Mouse (Mus musculus) frontal cortex, postnatal 14 days (tissue): ENCODE measurements around the gene Dennd4a.

Experiments used
- DNase-seq, 2 experiments: peaks; one replicate each; pipeline ENCODE4 v3.0.0; 2022; ENCODE audit warnings: low spot score in 2 of 2

Dennd4a gene

DNA sequence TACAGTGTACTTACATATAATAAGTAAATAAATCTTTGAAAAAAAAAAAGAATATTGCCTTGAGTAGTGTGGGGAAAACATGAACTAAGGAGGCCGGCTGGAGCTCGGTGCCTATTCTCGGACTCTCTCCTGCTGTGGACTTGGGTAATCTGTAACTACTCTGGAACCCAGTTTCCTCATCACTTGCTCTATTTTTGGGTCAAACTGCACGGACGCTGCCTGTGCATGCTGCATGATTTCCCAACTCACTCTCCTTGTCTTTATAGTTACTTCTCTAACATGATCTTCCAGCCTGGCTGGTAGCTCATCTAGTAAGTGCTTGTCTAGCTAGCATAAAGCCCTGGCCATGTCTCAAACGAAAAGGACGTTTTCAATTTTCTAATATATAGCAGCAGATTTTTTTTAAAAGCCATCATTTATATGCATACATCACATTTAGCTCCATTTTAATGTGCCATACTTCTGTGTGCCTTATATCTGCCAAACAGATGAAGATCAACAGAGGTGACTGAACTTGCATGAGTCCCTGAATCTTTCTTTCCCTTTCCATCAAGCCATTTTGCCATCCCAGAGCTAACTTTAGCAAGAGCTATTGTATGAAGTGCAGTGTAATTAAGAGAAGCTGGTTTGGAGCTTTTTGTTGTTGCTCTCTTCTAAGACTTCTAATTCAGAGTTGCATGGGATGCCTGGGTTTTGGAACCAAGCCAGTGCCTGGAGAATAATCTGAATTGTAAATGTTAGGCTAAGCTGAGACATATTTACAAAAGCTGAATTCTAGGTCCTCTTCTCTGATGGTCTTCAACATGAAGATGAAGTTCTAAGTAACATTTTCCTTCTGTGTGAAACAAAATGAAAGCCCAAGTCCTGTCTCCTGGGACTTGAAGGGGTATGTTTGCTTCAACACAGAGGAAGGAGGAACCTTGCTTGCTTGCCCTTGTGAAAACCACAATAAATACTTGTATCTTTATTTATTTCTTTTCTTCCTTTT lies 20.2 kb upstream of the Dennd4a start:
- DNase-seq: no peak

DNA sequence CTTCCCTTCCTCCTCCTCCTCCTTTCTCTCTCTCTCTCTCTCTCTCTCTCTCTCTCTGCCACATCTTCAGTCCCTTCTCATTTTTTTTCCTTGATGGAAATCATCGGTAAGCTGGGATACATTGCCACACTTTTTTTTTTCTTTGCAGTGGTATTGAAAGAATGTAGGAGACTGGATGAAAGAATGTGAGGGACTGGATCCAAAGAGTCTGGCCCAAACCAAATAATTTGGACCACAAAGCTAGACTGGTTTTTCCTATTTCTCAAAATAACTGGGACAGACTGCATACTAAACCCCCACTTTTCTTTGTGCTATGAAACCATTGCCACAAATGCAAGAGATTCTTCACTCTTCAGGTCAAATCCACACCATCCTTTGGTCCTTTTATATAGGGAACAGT lies 19.5 kb upstream of the Dennd4a start:
- no peak for DNase-seq

DNA sequence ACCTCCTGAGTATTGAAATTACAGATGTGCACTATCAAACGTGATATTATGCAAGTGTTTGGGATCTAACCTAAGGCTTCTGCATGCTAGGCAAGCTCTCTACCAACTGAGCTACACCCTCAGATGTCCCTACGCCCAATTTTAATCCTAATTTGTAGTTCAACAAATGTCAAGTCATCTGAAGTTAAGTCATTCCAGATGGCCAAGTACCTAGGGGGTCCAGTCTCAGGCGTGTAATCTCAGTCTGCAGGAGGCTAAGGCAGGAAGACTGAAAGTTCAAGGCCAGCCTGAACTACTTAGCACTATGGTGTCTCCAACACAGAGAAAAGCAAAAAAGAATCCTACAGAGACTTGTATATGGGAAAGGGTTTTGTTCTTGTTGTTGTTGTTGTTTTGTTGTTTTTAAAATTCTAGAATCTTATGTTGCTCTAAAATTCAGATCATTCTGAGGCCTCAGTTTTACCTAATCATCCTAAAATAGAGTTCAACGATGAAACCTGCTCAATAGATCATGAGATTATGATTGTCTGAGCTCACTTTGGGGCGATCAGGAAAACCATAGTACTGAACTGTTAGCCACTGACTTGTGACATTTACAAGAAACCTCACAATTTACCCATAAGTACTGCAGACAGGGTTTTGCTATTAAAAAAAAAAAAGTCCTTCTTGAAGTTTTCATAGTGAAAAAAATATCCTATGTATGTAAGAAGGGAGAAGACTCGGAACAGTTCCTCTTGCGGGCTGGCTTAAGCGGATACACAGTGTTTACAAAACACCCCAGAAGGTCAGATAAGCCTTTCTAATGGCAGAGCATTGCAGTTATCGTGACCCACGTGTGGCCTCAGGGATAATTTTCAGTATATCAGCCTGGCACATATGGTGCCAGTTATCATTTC lies 18.5 kb upstream of the Dennd4a start:
- DNase-seq: no peak

DNA sequence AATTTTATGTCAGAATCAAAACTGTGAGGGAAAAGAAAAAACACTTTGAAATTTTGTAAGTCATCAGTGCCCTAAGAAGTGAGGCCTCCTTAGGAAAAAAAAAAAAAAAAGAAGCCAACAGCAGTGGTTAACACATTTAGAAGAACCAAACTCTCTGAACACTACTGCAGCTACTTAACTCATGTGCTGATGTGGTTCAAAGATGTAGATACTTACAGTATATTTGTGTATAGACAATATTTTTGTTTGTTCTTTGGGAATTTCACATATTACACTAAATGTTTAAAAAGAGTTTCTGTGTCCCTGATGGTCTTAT lies 17.9 kb upstream of the Dennd4a start:
- DNase-seq: no peak

DNA sequence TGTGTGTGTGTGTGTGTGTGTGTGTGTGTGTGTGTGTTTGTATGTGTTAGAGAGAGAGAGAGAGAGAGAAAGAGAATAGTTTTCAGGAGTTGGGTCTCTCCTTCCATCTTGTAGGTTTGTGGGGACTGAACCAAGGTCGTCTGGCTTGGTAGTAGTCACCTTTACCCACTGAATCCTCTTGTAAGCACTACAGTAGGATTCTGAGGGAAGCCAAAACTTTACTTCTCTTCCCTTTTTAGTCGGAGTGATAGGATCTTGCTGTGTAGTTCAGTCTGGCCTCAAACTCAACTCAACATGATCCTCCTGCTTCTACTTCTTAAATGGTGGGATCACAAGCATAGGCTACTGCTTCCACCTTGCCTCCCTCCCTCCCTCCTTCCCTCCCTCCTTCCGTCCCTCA lies 17.3 kb upstream of the Dennd4a start:
- DNase-seq: no peak

DNA sequence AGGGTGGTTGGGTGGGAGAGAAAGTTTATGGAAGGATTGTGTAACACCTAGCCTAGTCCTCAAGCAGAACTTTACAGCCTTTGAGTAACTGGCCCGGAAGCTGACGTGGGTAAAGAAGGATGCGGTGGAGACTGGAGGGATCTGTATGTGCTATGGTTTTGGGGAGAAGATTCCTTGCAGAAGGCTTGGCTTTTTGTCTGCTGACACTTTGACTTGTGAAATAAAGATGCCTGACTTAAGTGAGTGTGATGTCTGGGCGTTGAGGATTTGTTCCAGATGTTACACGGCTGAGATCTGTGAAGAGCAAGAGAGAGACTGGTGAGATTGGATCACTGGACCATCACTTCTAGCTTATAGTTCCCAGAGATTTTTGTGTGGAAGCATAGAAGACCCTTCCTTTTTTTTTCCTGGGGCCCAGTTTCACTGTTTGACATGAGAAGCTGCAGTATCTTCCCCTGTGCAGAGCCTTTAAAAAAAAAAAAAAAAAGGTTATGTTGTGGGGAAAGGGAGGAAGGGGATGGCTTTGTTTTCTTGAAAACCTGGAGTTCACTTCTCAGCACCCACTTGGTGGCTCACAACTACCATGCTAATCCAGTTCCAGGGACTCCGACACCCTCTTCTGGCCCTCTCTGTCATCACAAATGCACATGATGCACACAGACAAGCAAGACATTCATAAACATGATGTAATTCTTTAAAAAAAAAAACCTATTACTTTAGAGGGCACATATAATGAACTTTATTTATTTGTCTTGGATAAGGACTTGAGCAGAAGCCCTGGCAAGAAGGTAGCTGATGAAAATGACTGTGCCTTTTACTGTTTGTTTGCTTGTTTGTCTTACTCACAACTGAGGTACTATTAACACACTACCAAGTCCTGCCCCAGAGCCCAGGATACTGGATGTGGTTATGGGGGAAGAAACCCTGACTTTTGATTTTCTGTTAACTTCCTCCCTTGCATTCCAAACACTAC lies 16.4 kb upstream of the Dennd4a start:
- no peak for DNase-seq

DNA sequence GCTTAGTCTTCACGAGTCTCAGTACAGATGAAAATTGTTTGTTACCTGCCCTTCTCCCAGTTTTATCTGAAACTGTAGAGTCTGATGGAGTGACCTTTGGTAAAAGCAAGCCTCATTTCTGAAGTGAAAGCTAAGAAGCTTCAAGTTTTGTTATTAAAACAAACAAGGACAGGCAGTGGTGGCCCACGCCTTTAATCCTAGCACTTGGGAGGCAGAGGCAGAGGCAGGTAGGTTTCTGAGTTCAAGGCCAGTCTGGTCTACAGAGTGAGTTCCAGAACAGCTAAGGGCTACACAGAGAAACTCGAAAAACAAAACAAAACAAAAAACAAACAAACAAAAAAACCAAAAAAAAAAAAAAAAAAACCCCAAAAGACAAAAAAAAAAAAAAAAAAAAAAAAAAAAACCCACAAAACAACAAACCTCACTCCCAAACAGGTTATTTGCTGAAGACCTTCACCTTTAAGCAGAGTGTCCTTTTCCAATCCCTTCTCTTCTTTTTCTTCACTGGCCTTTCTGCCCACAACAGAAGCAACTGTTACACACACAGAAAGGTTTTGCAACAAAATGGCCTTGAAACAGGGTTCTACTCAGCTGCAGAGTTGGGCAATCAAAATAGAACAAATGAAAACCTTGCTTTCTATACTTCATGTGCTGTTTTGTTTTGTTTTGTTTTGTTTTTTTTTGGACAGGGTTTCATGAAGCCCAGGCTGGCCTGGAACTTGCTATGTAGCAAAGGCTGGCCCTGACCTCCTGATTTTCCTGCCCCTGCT lies 15.1 kb upstream of the Dennd4a start:
- no peak for DNase-seq

DNA sequence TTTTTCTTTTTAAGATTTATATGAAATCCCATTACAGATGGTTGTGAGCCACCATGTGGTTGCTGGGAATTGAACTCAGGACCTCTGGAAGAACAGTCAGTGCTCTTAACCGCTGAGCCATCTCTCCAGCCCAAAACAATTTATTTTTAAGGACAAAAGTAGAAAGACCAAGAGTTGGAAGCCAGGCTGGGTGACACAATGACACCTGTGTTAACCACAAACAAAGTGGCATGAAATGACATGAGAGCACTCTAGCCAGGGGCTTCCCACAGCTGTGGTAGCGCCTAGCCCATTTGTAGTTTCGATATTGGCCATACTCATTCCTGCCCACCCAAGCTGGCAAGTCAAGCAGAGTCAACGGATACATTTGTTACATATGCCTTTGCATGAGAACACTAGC lies 13.7 kb upstream of the Dennd4a start:
- DNase-seq: no peak

DNA sequence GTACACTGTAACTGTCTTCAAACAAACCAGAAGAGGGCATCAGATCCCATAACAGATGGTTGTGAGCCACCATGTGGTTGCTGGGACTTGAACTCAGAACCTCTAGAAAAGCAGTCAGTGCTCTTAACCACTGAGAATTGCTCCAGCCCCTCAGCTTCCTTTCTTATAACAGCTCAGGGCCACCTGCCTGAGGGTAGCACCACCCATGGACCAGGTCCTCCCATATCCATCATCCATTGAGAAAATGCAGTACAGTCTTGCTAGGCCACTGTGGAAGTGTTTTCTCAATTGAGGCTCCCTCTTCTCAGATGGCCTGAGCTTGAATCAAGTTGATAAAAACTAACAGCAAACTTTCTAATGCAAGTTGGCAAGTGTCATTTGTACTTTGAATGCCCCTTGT lies 13.0 kb upstream of the Dennd4a start:
- DNase-seq: no peak

DNA sequence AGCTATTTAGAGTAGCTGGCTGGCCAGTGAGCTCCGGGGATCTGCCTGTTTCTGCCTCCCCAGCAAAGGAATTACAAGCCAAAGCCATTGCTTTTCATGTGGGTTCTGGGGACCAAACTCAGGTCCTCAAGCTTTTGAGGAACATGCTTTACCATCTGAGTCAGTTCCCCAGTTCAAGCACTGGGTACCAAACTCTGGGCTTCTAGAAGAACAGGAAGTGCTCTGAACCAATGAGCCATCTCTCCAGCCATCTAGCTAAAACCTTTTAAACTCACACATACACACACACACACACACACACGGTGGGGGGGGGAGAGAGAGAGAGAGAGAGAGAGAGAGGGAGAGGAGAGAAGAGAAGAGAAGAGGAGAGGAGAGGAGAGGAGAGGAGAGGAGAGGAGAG lies 12.3 kb upstream of the Dennd4a start:
- no peak for DNase-seq

DNA sequence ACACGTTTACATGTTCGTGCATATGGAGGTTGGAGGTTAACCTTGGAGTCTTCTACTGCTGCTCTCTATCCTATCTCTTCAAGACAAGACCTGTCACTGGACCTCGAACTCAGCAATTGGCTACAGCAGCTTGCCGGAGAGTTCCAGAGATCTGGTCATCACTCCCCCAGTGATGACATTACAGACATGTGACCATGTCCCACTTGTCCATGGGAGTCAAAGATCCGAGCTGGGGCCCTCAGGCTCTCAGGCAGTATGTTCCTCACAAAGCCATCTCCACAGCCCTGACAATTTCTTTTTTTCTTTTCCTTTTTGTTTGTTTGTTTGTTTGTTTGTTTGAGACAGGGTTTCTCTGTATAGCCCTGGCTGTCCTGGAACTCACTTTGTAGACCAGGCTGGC lies 11.6 kb upstream of the Dennd4a start:
- DNase-seq: no peak

DNA sequence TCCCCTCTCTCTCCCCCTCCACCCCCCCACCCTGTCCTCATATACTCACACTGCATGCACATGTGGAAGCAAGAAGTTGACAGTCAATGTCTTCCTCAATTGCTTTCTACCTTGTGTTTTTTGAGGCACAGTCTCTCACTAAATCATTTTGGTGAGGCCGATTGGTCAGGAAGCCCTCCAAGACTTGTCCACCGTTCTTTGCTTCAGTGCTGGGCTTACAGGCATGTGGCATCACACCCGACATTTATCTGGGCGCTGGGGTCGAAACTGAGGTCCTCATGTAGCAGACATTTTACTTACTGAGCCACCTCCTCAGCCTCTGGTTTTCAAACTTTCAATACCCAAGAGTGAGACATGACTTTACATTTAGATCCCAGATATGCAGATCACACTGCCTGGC lies 8.6 kb upstream of the Dennd4a start:
- no peak for DNase-seq

DNA sequence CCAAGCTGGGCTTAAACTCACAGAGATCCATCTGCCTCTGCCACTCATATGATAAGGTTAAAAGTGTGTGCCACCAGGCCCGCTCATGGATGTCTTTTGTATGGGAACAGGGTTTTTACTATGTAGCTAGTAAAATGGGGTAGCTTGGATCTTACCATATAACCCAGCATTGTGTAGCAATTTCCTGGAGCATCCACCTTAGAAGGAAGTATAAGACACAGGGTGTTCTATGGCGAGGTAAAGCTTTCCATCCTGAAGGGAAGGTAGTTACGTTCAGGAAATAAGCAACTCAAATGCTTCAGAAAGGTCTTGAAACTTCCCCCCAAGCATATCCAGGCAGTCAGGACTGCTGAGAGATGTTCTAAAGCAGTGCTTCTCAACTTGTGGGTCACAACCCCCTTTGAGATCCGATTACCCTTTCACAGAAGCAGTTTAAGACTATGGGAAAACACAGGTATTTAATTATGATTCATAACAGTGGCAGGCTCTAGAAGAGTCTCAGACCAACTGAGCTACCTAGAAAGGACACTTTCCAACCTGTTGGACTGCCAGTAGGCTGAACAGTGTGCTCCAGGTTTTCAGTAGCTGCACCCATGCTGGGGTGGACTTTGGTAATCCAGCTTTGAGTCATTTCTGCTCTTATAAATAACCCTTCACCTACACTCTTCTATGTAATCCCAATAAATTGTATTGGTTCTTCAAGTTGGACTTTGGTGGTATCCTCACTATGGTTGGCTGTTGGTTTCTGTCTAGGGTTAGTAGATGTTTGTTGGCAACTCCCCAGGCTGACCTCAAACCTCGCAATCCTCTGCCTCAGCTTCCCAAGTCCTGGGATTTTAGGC lies 7.5 kb upstream of the Dennd4a start:
- DNase-seq: no peak

DNA sequence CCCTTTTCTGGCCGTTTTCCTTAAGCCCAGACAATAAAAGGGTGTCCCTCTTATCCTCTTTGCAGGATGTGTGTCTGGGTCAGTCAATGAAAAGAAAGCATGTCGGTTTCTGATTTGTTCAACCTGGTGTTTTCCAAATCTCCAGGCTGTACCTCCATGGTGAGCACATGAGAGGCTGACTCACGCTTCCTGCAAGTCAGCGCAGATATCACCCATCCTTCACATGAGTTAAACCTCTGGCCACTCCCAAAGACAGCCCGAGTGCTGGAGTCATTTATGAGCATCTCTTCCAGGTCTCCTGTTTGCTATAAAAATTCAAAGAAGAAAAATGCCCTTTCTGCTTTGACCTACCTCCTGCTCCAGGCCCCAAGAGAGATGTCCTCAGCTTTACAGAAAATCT lies 5.3 kb upstream of the Dennd4a start:
- DNase-seq: no peak

DNA sequence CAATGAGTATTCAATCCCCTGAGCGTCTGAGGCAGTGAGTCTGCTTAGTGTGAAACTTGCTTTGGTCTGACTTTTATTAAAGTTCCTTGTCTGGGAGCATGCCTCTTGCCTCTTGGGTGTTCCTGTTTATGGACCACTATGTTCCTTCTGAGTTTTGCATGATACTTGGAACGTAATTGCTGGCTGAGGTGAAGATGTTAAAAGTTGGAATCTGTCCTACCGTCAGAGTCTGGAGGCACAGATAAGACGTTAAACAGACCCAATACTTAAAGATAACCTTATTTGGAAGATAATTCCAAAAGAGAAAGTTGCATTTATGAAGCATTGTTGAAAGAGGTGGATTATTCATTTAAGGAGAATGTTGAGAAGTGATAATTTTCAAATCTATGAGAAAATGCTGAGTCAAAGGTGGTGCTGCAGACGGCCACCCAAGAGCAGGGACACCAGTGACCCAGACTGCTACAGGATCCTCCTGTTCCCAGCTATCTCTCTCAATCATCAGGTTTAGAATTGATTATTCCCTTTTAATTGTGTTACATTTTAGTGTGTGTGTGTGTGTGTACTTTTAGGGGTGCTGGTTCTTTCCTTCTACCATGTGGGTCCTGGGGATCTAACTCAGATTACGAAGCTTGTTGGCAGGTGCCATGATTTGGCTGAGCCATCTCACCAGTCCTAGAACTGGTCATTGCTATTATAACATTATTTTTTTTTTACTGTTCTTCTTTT lies 4.6 kb upstream of the Dennd4a start:
- no peak for DNase-seq

DNA sequence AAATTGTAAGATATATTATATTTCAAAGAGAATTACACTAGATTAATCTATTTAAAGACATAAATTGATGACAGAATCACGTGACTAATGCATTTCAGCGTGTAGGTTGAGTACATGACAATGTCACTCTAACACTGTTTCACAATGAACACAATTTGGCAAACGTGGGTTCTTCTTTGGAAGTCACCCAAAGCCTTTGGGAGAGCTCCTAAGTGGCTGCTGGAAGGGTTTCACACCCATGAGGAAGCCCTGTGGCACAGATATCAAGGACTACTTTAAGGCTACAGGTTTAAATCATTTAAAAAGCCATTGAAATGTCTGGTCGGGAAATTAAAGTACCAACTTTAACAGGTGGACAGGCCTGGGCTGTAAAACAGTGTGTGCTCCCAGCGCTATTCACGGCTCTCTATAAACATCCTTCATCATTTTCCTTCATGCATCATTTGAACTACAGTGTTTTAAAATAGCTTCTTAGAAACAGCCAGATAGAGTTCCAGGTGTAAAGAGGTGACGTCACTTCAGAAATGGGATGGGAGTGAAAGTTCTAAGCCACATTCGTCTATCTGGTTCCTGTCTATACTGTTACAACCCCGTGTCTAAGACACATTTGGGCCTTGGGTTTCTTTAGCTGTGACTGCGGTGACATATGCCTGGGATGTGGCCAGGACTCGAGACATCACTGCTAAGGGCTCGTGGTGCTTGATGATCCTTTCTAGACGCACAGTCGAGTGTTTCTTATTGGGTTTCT lies 3.9 kb upstream of the Dennd4a start:
- no peak for DNase-seq

DNA sequence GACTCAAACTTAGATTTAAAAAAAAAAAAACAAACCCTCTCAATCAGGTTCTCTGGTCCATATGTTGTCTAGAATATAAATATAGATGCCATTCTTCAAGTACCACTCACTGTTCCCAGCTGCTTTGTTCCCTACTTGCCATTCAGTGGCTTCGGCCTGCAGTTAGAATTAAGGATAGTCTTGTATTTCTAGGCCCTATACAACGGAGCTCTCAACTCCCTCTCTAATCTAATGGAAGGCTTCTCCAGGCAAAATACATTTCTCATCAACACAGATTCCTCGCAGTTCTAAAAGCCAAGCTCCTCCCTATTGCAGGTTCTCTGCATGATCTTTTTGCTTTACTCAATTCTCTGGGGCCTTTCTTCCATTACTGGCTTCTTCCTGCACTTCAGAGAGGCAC lies 1.3 kb upstream of the Dennd4a start:
- no peak for DNase-seq
